Comparison of ENCODE assay signal across 7 mouse cellular contexts in genomic region chr12:110446290-110447170, GRCm38 (mm10). TPM values are rescaled to one million over a fixed set of nuclear protein-coding genes. Genes with fewer than 3 reads are reported as not detected.
A peak's percentile ranks its signal among the peaks of the same experiment; 100 is the strongest.
DNase-seq lines count a peak whose midpoint lies in the region; ATAC-seq lines count a peak whose summit lies in the region.

TSS of gene Ppp2r5c (plus strand) at chr12:110447120.

- peak within 1 kb of the TSS; percentile 85 for H3K4me2 ChIP-seq in intestine, embryonic 16.5 days (ENCODE audit: low read depth, low read length)
- peak within 1 kb of the TSS; percentile 74 for H3K4me2 ChIP-seq in midbrain, embryonic 11.5 days

- peak; percentile 92 for ATAC-seq in intestine, embryonic 16.5 days
- peak; percentile 97 for ATAC-seq in midbrain, embryonic 11.5 days (ENCODE audit: low FRiP score)

- under 1% methylated on average over 54 of the region's 86 CpGs for WGBS in intestine, embryonic 16.5 days
- WGBS in midbrain, embryonic 11.5 days = under 1% methylated on average over 66 of the region's 86 CpGs

- DNase-seq in adrenal gland, adult 8-10 months = peak; percentile 93
- peak; percentile 95 for DNase-seq in embryo, embryonic 9.5 days (ENCODE audit: extremely low spot score)
- DNase-seq in gastrocnemius, postnatal 4 days (ENCODE audit: low spot score in 2 of 2) = peak; percentile 96
- peak; percentile 91 for DNase-seq in left cerebral cortex, postnatal 36 days (ENCODE audit: low spot score in 2 of 2)
- peak; percentile 99 for DNase-seq in midbrain, embryonic 11.5 days (ENCODE audit: low spot score, missing footprints)
- DNase-seq in skeletal muscle tissue, adult 2 months (ENCODE audit: low read depth, low spot score) = peak; percentile 90

- H3K4me3 ChIP-seq in intestine, embryonic 16.5 days (ENCODE audit: low read length) = peak within 1 kb of the TSS; percentile 92
- peak within 1 kb of the TSS; percentile 88 for H3K4me3 ChIP-seq in midbrain, embryonic 11.5 days (ENCODE audit: low read depth, low read length)

- no peaks in the 10 kb centered on the region for H3K9me3 ChIP-seq in intestine, embryonic 16.5 days (ENCODE audit: control insufficient read depth, low read length)
- H3K9me3 ChIP-seq in midbrain, embryonic 11.5 days (ENCODE audit: control insufficient read depth, low read length) = no peaks in the 10 kb centered on the region

- H3K27me3 ChIP-seq in intestine, embryonic 16.5 days (replicated peaks; ENCODE audit: control insufficient read depth, insufficient read depth, low read length) = no peaks in the 10 kb centered on the region
- no peaks in the 10 kb centered on the region for H3K27me3 ChIP-seq in midbrain, embryonic 11.5 days (ENCODE audit: control insufficient read depth, insufficient read depth, low read length)

- peak within 1 kb of the TSS; percentile 99 for H3K27ac ChIP-seq in intestine, embryonic 16.5 days (ENCODE audit: low read length)
- peak within 1 kb of the TSS; percentile 90 for H3K27ac ChIP-seq in midbrain, embryonic 11.5 days (ENCODE audit: low read depth, low read length)

- 0 out of 2 replicates have a peak, but pooled peaks cover 1% of the 10 kb centered on the region for H3K36me3 ChIP-seq in intestine, embryonic 16.5 days (ENCODE audit: control insufficient read depth, insufficient read depth, low read length)
- H3K36me3 ChIP-seq in midbrain, embryonic 11.5 days (ENCODE audit: control insufficient read depth, insufficient read depth, low read length) = no peaks in the 10 kb centered on the region

- intact Hi-C loops in left cerebral cortex, postnatal 36 days (cut with DNase I) = loop anchor here (2.0 to 10.0 kb wide), 2 partner anchors 154 to 398 kb away; partner anchors contain the start of genes Dync1h1 and Mok

- peak within 1 kb of the TSS; percentile 94 for H3K9ac ChIP-seq in intestine, embryonic 16.5 days (ENCODE audit: low read depth, low read length)
- H3K9ac ChIP-seq in midbrain, embryonic 11.5 days (ENCODE audit: low read length) = peak within 1 kb of the TSS; percentile 86

- peaks cover 26% of the 10 kb centered on the region for H3K4me1 ChIP-seq in intestine, embryonic 16.5 days (ENCODE audit: control insufficient read depth, insufficient read depth, low read length)
- peaks cover 10% of the 10 kb centered on the region for H3K4me1 ChIP-seq in midbrain, embryonic 11.5 days (ENCODE audit: control insufficient read depth, insufficient read depth, low read length)

RNA-seq across cellular contexts. Expression of gene Ppp2r5c, which starts in this region (rescaled TPM):
- 100 to 1,000 TPM; 106 to 141 (median 127) TPM for total RNA-seq in adrenal gland, adult 8-10 months (2022)
- total RNA-seq in gastrocnemius, postnatal 4 days (2021) = 10 to 100 TPM; 87.5 to 88.8 TPM
- polyA plus RNA-seq in intestine, embryonic 16.5 days (2015; fragmentation: Nextera tagmentation; extraction: Ambion mirVana) = 129 and 133 TPM in 2 replicates
- 100 to 1,000 TPM; 270 to 283 TPM for total RNA-seq in left cerebral cortex, postnatal 36 days (2021)
- 175 and 183 TPM in 2 replicates for polyA plus RNA-seq in midbrain, embryonic 11.5 days (2014; fragmentation: Nextera tagmentation; extraction: Ambion mirVana)

Comparison
In these comparisons a context has a peak if more than half of its experiments do, and no peak if none do; other contexts are left out.
1. Peak in every context shown above with its lines: DNase-seq, ATAC-seq, H3K4me3 ChIP-seq and H3K27ac ChIP-seq.